Mouse (Mus musculus) cerebellum, adult 11-12 months (tissue): Measurements from ENCODE around the gene Sprn.
A peak's percentile ranks its signal among the peaks of the same experiment; 100 is the strongest.

Source experiments
- DNase-seq: peaks from one replicate; pipeline ENCODE4 v3.0.0; 2022

Gene Sprn

GRCm38 (mm10) chr7:140154218-140154927 is at the start of gene Sprn:
Gene Sprn (minus strand): TSS chr7:140154877.
- DNase-seq: peak; percentile 78

GRCm38 (mm10) chr7:140201090-140201489 is 46.4 kb upstream of the Sprn start:
- DNase-seq: no peak

GRCm38 (mm10) chr7:140196002-140196401 is 41.3 kb upstream of the Sprn start:
- DNase-seq: no peak

- no peak for DNase-seq
Measured at GRCm38 (mm10) chr7:140194031-140194430, 39.4 kb upstream of the Sprn start.

GRCm38 (mm10) chr7:140192851-140193250 is 38.2 kb upstream of the Sprn start:
- DNase-seq: no peak

GRCm38 (mm10) chr7:140192445-140192844 is 37.8 kb upstream of the Sprn start:
- no peak for DNase-seq

- no peak for DNase-seq
Measured at GRCm38 (mm10) chr7:140190435-140190834, 35.8 kb upstream of the Sprn start.

- DNase-seq: no peak
Measured at GRCm38 (mm10) chr7:140188391-140189328, 34.0 kb upstream of the Sprn start.

- no peak for DNase-seq
Measured at GRCm38 (mm10) chr7:140187721-140188390, 33.2 kb upstream of the Sprn start.

GRCm38 (mm10) chr7:140186646-140187620 is 32.3 kb upstream of the Sprn start:
- DNase-seq: no peak

GRCm38 (mm10) chr7:140184206-140184605 is 29.5 kb upstream of the Sprn start:
- DNase-seq: no peak

- DNase-seq: no peak
Measured at GRCm38 (mm10) chr7:140180692-140181091, 26.0 kb upstream of the Sprn start.

- DNase-seq: no peak
Measured at GRCm38 (mm10) chr7:140179176-140179575, 24.5 kb upstream of the Sprn start.

GRCm38 (mm10) chr7:140172936-140173335 is 18.3 kb upstream of the Sprn start, which contains the start of gene Olfr523:
Gene Olfr523 (plus strand): TSS chr7:140173217.
- DNase-seq: peak; percentile 77

- DNase-seq: no peak
Measured at GRCm38 (mm10) chr7:140170863-140171262, 16.2 kb upstream of the Sprn start.

- no peak for DNase-seq
Measured at GRCm38 (mm10) chr7:140169386-140169785, 14.7 kb upstream of the Sprn start.

GRCm38 (mm10) chr7:140167950-140168349 is 13.3 kb upstream of the Sprn start:
- no peak for DNase-seq

GRCm38 (mm10) chr7:140164664-140165063 is 10.0 kb upstream of the Sprn start, which contains the start of gene Olfr522:
Gene Olfr522 (minus strand): TSS chr7:140164764.
- no peak for DNase-seq

GRCm38 (mm10) chr7:140160363-140160762 is 5.7 kb upstream of the Sprn start:
- no peak for DNase-seq

- DNase-seq: no peak
Measured at GRCm38 (mm10) chr7:140153829-140154217, 854 bp downstream of the Sprn start.

- peak; percentile 70 for DNase-seq
Measured at GRCm38 (mm10) chr7:140153383-140153782, 1.3 kb downstream of the Sprn start.

GRCm38 (mm10) chr7:140144550-140144949 is 10.1 kb downstream of the Sprn start:
- no peak for DNase-seq
